Mouse (Mus musculus) liver, embryonic 14.5 days (tissue): ENCODE measurements around the gene Actr1a. TPM values are rescaled to one million over a fixed set of nuclear protein-coding genes. Genes with fewer than 3 reads are reported as not detected.

ENCODE experiments used
- ATAC-seq: fragments of 200-750 bp; cut with Nextera tagmentation; 2 replicates; pipeline ENCODE4 v1.8.0; 2017; ENCODE audit warnings: moderate number of reproducible peaks, mild to moderate bottlenecking, moderate library complexity; ENCODE audit not compliant: insufficient read depth
- DNase-seq, 3 experiments: peaks; one replicate each; pipeline ENCODE4 v3.0.0-alpha.2; 2012 to 2013; ENCODE audit warnings: low read depth in 3 of 3, low spot score in 3 of 3
- H3K27ac ChIP-seq: fragments of 300-500 bp; sonication (generic); 2 replicates; pipeline ENCODE4 v1.5.1; 2014; ENCODE audit warnings: moderate library complexity, mild to moderate bottlenecking, control low read depth, inconsistent platforms
- H3K27me3 ChIP-seq: fragments of 300-500 bp; sonication (generic); 2 replicates; pipeline ENCODE4 v1.6.1; 2014; ENCODE audit warnings: mild to moderate bottlenecking, low read length, moderate library complexity; ENCODE audit not compliant: control insufficient read depth, insufficient read depth
- H3K36me3 ChIP-seq: fragments of 300-500 bp; sonication (generic); replicated peaks from 2 replicates; pipeline ENCODE4 v1.6.1; 2014; ENCODE audit warnings: low read depth; ENCODE audit not compliant: control insufficient read depth, insufficient read depth
- H3K4me1 ChIP-seq, 2 experiments: fragments of 200-500 bp in 1 of 2; fragments of 300-500 bp in 1 of 2; sonication (generic) in 1 of 2; replicated peaks; 2 replicates each; pipeline ENCODE4 v1.6.1; 2012 to 2014; ENCODE audit warnings: antibody characterized with exemption in 1 of 2, inconsistent platforms in 1 of 2, low read length in 1 of 2; ENCODE audit not compliant: control insufficient read depth in 2 of 2, insufficient read depth in 2 of 2
- H3K4me2 ChIP-seq: fragments of 300-500 bp; sonication (generic); 2 replicates; pipeline ENCODE4 v1.6.1; 2014; ENCODE audit warnings: low read depth, mild to moderate bottlenecking, control low read depth, moderate library complexity
- H3K4me3 ChIP-seq, 2 experiments: fragments of 200-500 bp in 1 of 2; fragments of 300-500 bp in 1 of 2; sonication (generic) in 1 of 2; 2 replicates each; pipeline ENCODE4 v1.5.1; 2012 to 2014; ENCODE audit warnings: low read depth in 2 of 2, low read length in 2 of 2, mild to moderate bottlenecking in 2 of 2, control low read depth in 1 of 2, inconsistent platforms in 1 of 2, moderate library complexity in 1 of 2; ENCODE audit not compliant: insufficient read depth in 1 of 2
- H3K9ac ChIP-seq: fragments of 300-500 bp; sonication (generic); replicated peaks from 2 replicates; pipeline ENCODE4 v1.6.1; 2014; ENCODE audit warnings: mild to moderate bottlenecking, control low read depth, moderate library complexity
- H3K9me3 ChIP-seq: fragments of 300-500 bp; sonication (generic); 2 replicates; pipeline ENCODE4 v1.6.1; 2016; ENCODE audit warnings: low read length, mixed read lengths; ENCODE audit not compliant: control insufficient read depth
- CTCF ChIP-seq: IDR thresholded peaks from 2 replicates; pipeline ENCODE4 v1.5.1; 2016; ENCODE audit warnings: antibody characterized with exemption, low read depth, control low read depth
- EP300 ChIP-seq: IDR thresholded peaks from 2 replicates; pipeline ENCODE4 v1.6.1; 2016; ENCODE audit warnings: antibody characterized with exemption, low read depth
- WGBS: fragments of 180-500 bp; shearing (Covaris S2); extraction: QIAGEN DNeasy Blood & Tissue Kit; methylation state at CpG from one replicate; pipeline ENCODE4 v1.1.7; 2014; ENCODE audit not compliant: insufficient replicate concordance; 5-methylcytosine and 5-hydroxymethylcytosine counted together
- microRNA counts: library from miRNA; unstranded; fragments of <30 nt; microRNA quantifications from one replicate; lab custom pipeline; 2016
- microRNA-seq: library from miRNA; unstranded; fragments of <30 nt; microRNA quantifications from one replicate; pipeline ENCODE4, GENCODE M21; 2016
- polyA plus RNA-seq, 2 experiments: library from polyadenylated mRNA; depleted of rRNA in 1 of 2; stranded (reverse) in 1 of 2; unstranded in 1 of 2; fragments of >200 nt; fragmentation: Nextera tagmentation in 1 of 2; extraction: Ambion mirVana in 1 of 2; gene quantifications; 2 replicates each; pipeline versions ENCODE4 v1.2.1 to v1.2.3; 2012 to 2014

Actr1a gene
- polyA plus RNA-seq, 2 experiments: 28.1 to 47.0 TPM

DNA sequence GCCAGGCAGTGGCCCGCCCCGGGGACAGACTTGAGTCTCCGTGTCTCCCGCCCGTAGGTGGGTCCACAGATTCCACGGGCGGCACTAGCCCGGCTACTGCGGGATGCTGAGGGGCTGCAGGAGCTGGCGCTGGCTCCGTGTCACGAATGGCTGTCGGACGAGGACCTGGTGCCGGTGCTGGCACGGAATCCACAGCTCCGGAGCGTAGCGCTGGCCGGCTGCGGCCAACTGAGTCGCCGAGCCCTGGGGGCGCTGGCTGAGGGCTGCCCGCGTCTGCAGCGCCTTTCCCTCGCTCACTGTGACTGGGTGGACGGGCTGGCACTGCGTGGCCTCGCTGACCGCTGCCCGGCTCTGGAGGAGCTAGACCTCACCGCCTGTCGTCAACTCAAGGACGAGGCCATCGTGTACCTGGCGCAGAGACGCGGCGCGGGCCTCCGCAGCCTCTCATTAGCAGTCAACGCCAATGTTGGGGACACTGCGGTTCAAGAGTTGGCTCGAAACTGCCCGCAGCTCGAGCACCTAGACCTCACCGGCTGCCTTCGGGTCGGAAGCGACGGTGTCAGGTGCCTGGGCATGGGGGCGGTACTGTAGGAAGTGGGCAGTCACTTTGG lies 66.4 kb downstream of the Actr1a start:
- no peak overlapping the region for H3K27ac ChIP-seq
- peak overlapping the region; percentile 98 for H3K4me2 ChIP-seq
- H3K4me3 ChIP-seq: peak overlapping the region; percentile 87 to 90
- peaks cover 5% of the 10 kb centered on the region; the same call in 1 of the 2 replicates for H3K36me3 ChIP-seq
- H3K9me3 ChIP-seq: no peaks in the 10 kb centered on the region
- peaks cover 13 to 21% of the 10 kb centered on the region in 2 experiments for H3K4me1 ChIP-seq
- peaks cover 35% of the 10 kb centered on the region for H3K27me3 ChIP-seq
- ATAC-seq: no peak
- H3K9ac ChIP-seq: peak overlapping the region; percentile 75
- WGBS: 3% methylated on average over 54 of the region's 54 CpGs
- no peak for DNase-seq
- TF ChIP-seq CTCF: no peak
- TF ChIP-seq EP300: no peak

DNA sequence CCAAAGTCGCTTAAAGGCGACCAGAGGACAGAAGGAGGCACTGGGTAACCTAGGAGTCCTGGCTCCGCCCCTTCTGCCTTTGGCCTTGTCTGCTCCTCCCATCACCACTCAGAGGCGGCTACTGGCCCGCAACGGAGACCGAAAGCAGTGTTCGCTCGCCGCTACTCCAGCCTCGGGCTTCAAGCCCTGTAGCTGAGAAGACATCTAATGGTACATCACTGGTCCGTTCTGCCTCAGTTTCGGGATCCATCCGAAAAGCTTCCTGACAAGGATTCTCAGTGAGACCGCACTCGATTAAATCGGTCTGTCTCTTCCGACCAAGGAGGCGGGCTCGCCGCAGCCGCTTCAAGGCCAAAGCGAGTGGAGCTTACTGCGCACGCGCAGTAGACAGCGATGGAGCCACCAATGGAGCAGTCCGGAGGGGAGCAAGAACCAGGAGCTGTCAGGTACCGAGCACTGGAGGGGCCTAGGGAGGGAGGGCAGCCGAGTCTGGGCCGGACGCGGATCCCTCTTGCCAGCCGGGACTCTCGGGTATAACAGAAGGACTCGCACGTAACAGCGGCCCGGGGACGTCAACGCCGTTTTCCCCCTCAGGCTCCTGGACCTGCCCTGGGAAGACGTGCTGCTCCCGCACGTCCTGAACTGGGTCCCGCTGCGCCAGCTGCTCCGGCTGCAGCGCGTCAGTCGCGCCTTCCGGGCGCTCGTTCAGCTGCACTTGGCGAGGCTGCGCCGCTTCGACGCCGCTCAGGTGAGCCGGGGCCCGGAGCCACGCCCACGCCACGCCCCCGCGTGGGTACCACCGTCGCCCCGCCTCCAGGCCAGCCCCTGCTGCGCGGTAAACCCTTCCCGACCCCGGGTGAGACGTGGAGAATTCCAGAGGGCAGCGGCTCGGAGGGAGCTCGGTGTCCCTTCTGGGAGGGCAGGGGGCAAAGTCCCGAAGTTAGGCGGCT lies 67.2 kb downstream of the Actr1a start, which contains the start of gene Fbxl15:
Fbxl15 (plus strand) TSS at position 104 of the 950 bp plus-strand sequence.
- Histone ChIP-seq H3K4me1 (peaks cover 13 to 21% of the 10 kb centered on the region in 2 experiments), H3K4me2 (peak within 1 kb of the TSS; percentile 98), H3K36me3 (peaks cover 5% of the 10 kb centered on the region; the same call in 1 of the 2 replicates), H3K9ac (peak within 1 kb of the TSS; percentile 75), H3K27ac (peak within 1 kb of the TSS; percentile 41), H3K27me3 (peaks cover 43% of the 10 kb centered on the region), H3K9me3 (no peaks in the 10 kb centered on the region), H3K4me3 (peak within 1 kb of the TSS; percentile 87 to 90)
- peak; percentile 90 to 92 (median 90) for DNase-seq
- TF ChIP-seq EP300: no peak
- TF ChIP-seq CTCF: no peak
- WGBS: under 1% methylated on average over 81 of the region's 81 CpGs
- ATAC-seq: peak; percentile 92

DNA sequence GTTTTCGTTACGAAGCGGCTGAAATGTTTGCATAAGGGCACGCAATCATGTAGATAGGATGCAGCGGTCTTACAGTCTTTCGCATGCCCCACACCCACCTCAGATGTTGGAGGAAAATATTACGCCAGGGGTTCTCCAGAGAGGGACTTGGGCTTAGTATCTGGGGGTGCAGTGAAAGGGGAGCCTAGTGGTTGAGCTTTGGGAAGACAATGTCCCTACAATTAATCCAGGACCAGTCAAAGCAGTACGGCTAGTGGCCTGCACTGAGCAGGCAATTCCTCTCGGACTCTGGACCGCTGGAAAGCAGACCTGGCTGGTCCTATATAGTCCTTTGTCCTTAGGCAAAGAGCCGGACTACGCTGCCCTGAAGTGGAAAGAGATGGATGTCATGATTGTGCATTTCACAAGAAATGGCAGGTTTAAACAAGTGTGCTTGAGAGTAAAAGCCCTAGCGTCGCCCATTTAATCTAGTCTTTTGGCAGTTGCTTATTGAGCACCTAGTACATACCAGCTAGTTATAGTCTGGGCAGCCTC lies 68.0 kb downstream of the Actr1a start:
- peak overlapping the region; percentile 87 to 90 for H3K4me3 ChIP-seq
- no peak for DNase-seq
- ATAC-seq: no peak
- H3K4me2 ChIP-seq: peak overlapping the region; percentile 98
- TF ChIP-seq EP300: no peak
- TF ChIP-seq CTCF: no peak
- WGBS: 17% methylated on average over 14 of the region's 14 CpGs
- H3K27me3 ChIP-seq: peaks cover 50% of the 10 kb centered on the region
- peaks cover 13 to 21% of the 10 kb centered on the region in 2 experiments for H3K4me1 ChIP-seq
- peaks cover 5% of the 10 kb centered on the region; the same call in 1 of the 2 replicates for H3K36me3 ChIP-seq
- H3K9me3 ChIP-seq: no peaks in the 10 kb centered on the region
- peak overlapping the region; percentile 75; the same call in 1 of the 2 replicates for H3K9ac ChIP-seq
- no peak overlapping the region; the same call in 1 of the 2 replicates for H3K27ac ChIP-seq

MicroRNAs within 50 kb of the gene (microRNA counts, 519-probe panel; counts per million panel counts)
- microRNA mmu-miR-146b (lab: Ali Mortazavi, UCI): 5,187 counts per million, percentile 24 among the panel's probes with 10 or more counts

Small RNA genes within 50 kb of the gene (microRNA-seq; reads per million reads assigned to microRNA genes)
- gene Mir146b: 2.5 reads per million

Other genes with a start within 250 kb of the Actr1a start
- gene Pitx3, start 247.4 kb downstream of the Actr1a start, polyA plus RNA-seq (2012; rRNA removed): not detected in 2 replicates
- not detected in 2 replicates for gene Pitx3, start 247.4 kb downstream of the Actr1a start, polyA plus RNA-seq (2014; fragmentation: Nextera tagmentation; extraction: Ambion mirVana)
- 14.6 and 17.4 TPM in 2 replicates for gene Gbf1, start 243.2 kb downstream of the Actr1a start, polyA plus RNA-seq (2012; rRNA removed)
- 11.2 and 14.0 TPM in 2 replicates for gene Gbf1, start 243.2 kb downstream of the Actr1a start, polyA plus RNA-seq (2014; fragmentation: Nextera tagmentation; extraction: Ambion mirVana)
- 4.0 and 4.5 TPM in 2 replicates for gene Nfkb2, start 91.4 kb downstream of the Actr1a start, polyA plus RNA-seq (2012; rRNA removed)
- gene Nfkb2, start 91.4 kb downstream of the Actr1a start, polyA plus RNA-seq (2014; fragmentation: Nextera tagmentation; extraction: Ambion mirVana): 2.6 and 3.9 TPM in 2 replicates
- 4.9 and 5.9 TPM in 2 replicates for gene Psd, start 68.6 kb downstream of the Actr1a start, polyA plus RNA-seq (2012; rRNA removed)
- gene Psd, start 68.6 kb downstream of the Actr1a start, polyA plus RNA-seq (2014; fragmentation: Nextera tagmentation; extraction: Ambion mirVana): 4.9 and 6.2 TPM in 2 replicates
- gene Fbxl15, start 67.6 kb downstream of the Actr1a start, polyA plus RNA-seq (2012; rRNA removed): 6.3 and 8.0 TPM in 2 replicates
- gene Fbxl15, start 67.6 kb downstream of the Actr1a start, polyA plus RNA-seq (2014; fragmentation: Nextera tagmentation; extraction: Ambion mirVana): 10.0 and 12.5 TPM in 2 replicates
- 35.3 and 54.9 TPM in 2 replicates for gene Cuedc2, start 57.0 kb downstream of the Actr1a start, polyA plus RNA-seq (2012; rRNA removed)
- 76.6 and 79.2 TPM in 2 replicates for gene Cuedc2, start 57.0 kb downstream of the Actr1a start, polyA plus RNA-seq (2014; fragmentation: Nextera tagmentation; extraction: Ambion mirVana)
- gene Mfsd13a, start 54.6 kb downstream of the Actr1a start, polyA plus RNA-seq (2012; rRNA removed): 9.5 and 12.5 TPM in 2 replicates
- gene Mfsd13a, start 54.6 kb downstream of the Actr1a start, polyA plus RNA-seq (2014; fragmentation: Nextera tagmentation; extraction: Ambion mirVana): 8.3 and 9.5 TPM in 2 replicates
- 0.17 and 0.21 TPM in 2 replicates for gene 2310034G01Rik, start 45.4 kb downstream of the Actr1a start, polyA plus RNA-seq (2012; rRNA removed)
- 0.16 and 0.74 TPM in 2 replicates for gene 2310034G01Rik, start 45.4 kb downstream of the Actr1a start, polyA plus RNA-seq (2014; fragmentation: Nextera tagmentation; extraction: Ambion mirVana)
- gene Sufu, start 1.1 kb upstream of the Actr1a start, polyA plus RNA-seq (2012; rRNA removed): 3.2 and 3.6 TPM in 2 replicates
- 4.2 and 5.4 TPM in 2 replicates for gene Sufu, start 1.1 kb upstream of the Actr1a start, polyA plus RNA-seq (2014; fragmentation: Nextera tagmentation; extraction: Ambion mirVana)
- gene Trim8, start 106.0 kb upstream of the Actr1a start, polyA plus RNA-seq (2012; rRNA removed): 7.3 and 7.7 TPM in 2 replicates
- 7.5 and 10.1 TPM in 2 replicates for gene Trim8, start 106.0 kb upstream of the Actr1a start, polyA plus RNA-seq (2014; fragmentation: Nextera tagmentation; extraction: Ambion mirVana)
- gene Arl3, start 177.4 kb upstream of the Actr1a start, polyA plus RNA-seq (2012; rRNA removed): 14.7 and 27.6 TPM in 2 replicates
- 17.1 and 17.6 TPM in 2 replicates for gene Arl3, start 177.4 kb upstream of the Actr1a start, polyA plus RNA-seq (2014; fragmentation: Nextera tagmentation; extraction: Ambion mirVana)
- gene Sfxn2, start 177.6 kb upstream of the Actr1a start, polyA plus RNA-seq (2012; rRNA removed): 5.8 and 7.4 TPM in 2 replicates
- 15.0 and 15.9 TPM in 2 replicates for gene Sfxn2, start 177.6 kb upstream of the Actr1a start, polyA plus RNA-seq (2014; fragmentation: Nextera tagmentation; extraction: Ambion mirVana)
- gene Wbp1l, start 203.3 kb upstream of the Actr1a start, polyA plus RNA-seq (2012; rRNA removed): 10.6 and 10.7 TPM in 2 replicates
- gene Wbp1l, start 203.3 kb upstream of the Actr1a start, polyA plus RNA-seq (2014; fragmentation: Nextera tagmentation; extraction: Ambion mirVana): 9.8 and 11.8 TPM in 2 replicates